Mouse (Mus musculus) spleen, adult 2 months (tissue): ENCODE measurements around the gene Map1lc3a. TPM values are rescaled to one million over a fixed set of nuclear protein-coding genes. Genes with fewer than 3 reads are reported as not detected.
A peak's percentile ranks its signal among the peaks of the same experiment; 100 is the strongest.

Source experiments
- DNase-seq, 2 experiments: peaks; one replicate each; pipeline versions ENCODE4 v3.0.0 to v3.0.0-alpha.2; 2012 to 2021; ENCODE audit warnings: low spot score in 2 of 2, low read depth in 1 of 2
- H3K27ac ChIP-seq: fragments of 200-500 bp; 2 replicates; pipeline ENCODE4 v1.5.1; 2012; ENCODE audit warnings: low read length, inconsistent platforms; ENCODE audit not compliant: insufficient read depth
- H3K27me3 ChIP-seq: fragments of 200-500 bp; 2 replicates; pipeline ENCODE4 v1.6.1; 2012; ENCODE audit warnings: mild to moderate bottlenecking, moderate library complexity, low read length, inconsistent platforms; ENCODE audit not compliant: control insufficient read depth, insufficient read depth
- H3K36me3 ChIP-seq: fragments of 200-500 bp; 2 replicates; pipeline ENCODE4 v1.6.1; 2012; ENCODE audit warnings: mild to moderate bottlenecking, low read length, inconsistent platforms; ENCODE audit not compliant: control insufficient read depth, insufficient read depth
- H3K4me1 ChIP-seq: fragments of 200-500 bp; 2 replicates; pipeline ENCODE4 v1.6.1; 2011; ENCODE audit warnings: inconsistent platforms; ENCODE audit not compliant: control insufficient read depth, insufficient read depth, insufficient read length
- H3K4me3 ChIP-seq: fragments of 200-500 bp; 2 replicates; pipeline ENCODE4 v1.5.1; 2011; ENCODE audit warnings: mild to moderate bottlenecking, inconsistent platforms; ENCODE audit not compliant: insufficient read depth, insufficient read length; ENCODE audit errors: extremely low read depth
- CTCF ChIP-seq: fragments of 200-500 bp; IDR thresholded peaks from 2 replicates; pipeline ENCODE4 v1.5.1; 2011; ENCODE audit warnings: mild to moderate bottlenecking, inconsistent platforms; ENCODE audit not compliant: insufficient read depth, insufficient read length, insufficient replicate concordance; ENCODE audit errors: extremely low read depth
- POLR2A ChIP-seq: fragments of 200-500 bp; IDR thresholded peaks from 2 replicates; pipeline ENCODE4 v1.6.1; 2011; ENCODE audit warnings: low read depth, low read length, inconsistent platforms
- WGBS: fragments of 180-500 bp; shearing (Covaris S2); methylation state at CpG from one replicate; pipeline ENCODE4 v1.1.7; 2018; 5-methylcytosine and 5-hydroxymethylcytosine counted together
- polyA plus RNA-seq: library from polyadenylated mRNA; depleted of rRNA; stranded (reverse); fragments of >200 nt; gene quantifications from 2 replicates; pipeline ENCODE4 v1.2.3, GENCODE M21; 2012

Map1lc3a gene
- polyA plus RNA-seq, 1 experiment, result 42.7 TPM

- Histone ChIP-seq H3K27me3 (no peaks in the 10 kb centered on the region; the same call in 1 of the 2 replicates), H3K36me3 (peaks cover 2% of the 10 kb centered on the region; the same call in 1 of the 2 replicates), H3K4me1 (peaks cover 8% of the 10 kb centered on the region), H3K4me3 (no peak overlapping the region), H3K27ac (no peak overlapping the region)
- TF ChIP-seq CTCF (no peak), POLR2A (no peak)
- DNase-seq, result no peak
- 92% methylated on average over 8 of the region's 8 CpGs for WGBS
These were observed 2.5 kb upstream of the Map1lc3a start for GRCm38 (mm10) chr2:155273603-155274002.

GRCm38 (mm10) chr2:155276621-155277175, 601 bp downstream of the Map1lc3a start:
- Histone ChIP-seq H3K4me1 (peaks cover 8% of the 10 kb centered on the region), H3K27me3 (no peaks in the 10 kb centered on the region; the same call in 1 of the 2 replicates), H3K27ac (peak overlapping the region; percentile 40), H3K4me3 (peak overlapping the region; percentile 83), H3K36me3 (peaks cover 2% of the 10 kb centered on the region; the same call in 1 of the 2 replicates)
- DNase-seq, result peak; percentile 22 to 41
- WGBS, result 2% methylated on average over 49 of the region's 49 CpGs
- TF ChIP-seq POLR2A, result no peak
- TF ChIP-seq CTCF, result no peak

- no peak for DNase-seq
- Histone ChIP-seq H3K4me1 (peaks cover 8% of the 10 kb centered on the region), H3K4me3 (no peak overlapping the region), H3K27ac (no peak overlapping the region), H3K27me3 (no peaks in the 10 kb centered on the region; the same call in 1 of the 2 replicates), H3K36me3 (peaks cover 2% of the 10 kb centered on the region; the same call in 1 of the 2 replicates)
- 89% methylated on average over 2 of the region's 2 CpGs for WGBS
- TF ChIP-seq POLR2A (no peak), CTCF (no peak)
These were observed 1.6 kb downstream of the Map1lc3a start for GRCm38 (mm10) chr2:155277721-155278120.

- no peak for DNase-seq
- Histone ChIP-seq H3K36me3 (peaks cover 2% of the 10 kb centered on the region; the same call in 1 of the 2 replicates), H3K4me3 (no peak overlapping the region), H3K27me3 (no peaks in the 10 kb centered on the region; the same call in 1 of the 2 replicates), H3K4me1 (peaks cover 8% of the 10 kb centered on the region), H3K27ac (no peak overlapping the region)
- TF ChIP-seq POLR2A (no peak), CTCF (no peak)
- 86% methylated on average over 7 of the region's 7 CpGs for WGBS
These were observed 2.3 kb downstream of the Map1lc3a start for GRCm38 (mm10) chr2:155278361-155278760.

- Histone ChIP-seq H3K27ac (no peak overlapping the region), H3K4me3 (no peak overlapping the region), H3K27me3 (no peaks in the 10 kb centered on the region; the same call in 1 of the 2 replicates), H3K4me1 (peaks cover 8% of the 10 kb centered on the region), H3K36me3 (peaks cover 2% of the 10 kb centered on the region; the same call in 1 of the 2 replicates)
- DNase-seq, result no peak
- WGBS, result 90% methylated on average over 4 of the region's 4 CpGs
- no peak for TF ChIP-seq POLR2A
- TF ChIP-seq CTCF, result no peak
These were observed 3.1 kb downstream of the Map1lc3a start for GRCm38 (mm10) chr2:155279163-155279562.

- Histone ChIP-seq H3K36me3 (peaks cover 2% of the 10 kb centered on the region; the same call in 1 of the 2 replicates), H3K27ac (no peak overlapping the region), H3K4me3 (no peak overlapping the region), H3K27me3 (no peaks in the 10 kb centered on the region; the same call in 1 of the 2 replicates), H3K4me1 (peaks cover 8% of the 10 kb centered on the region)
- no peak for DNase-seq
- TF ChIP-seq POLR2A (no peak), CTCF (no peak)
- 93% methylated on average over 2 of the region's 2 CpGs for WGBS
These were observed 4.0 kb downstream of the Map1lc3a start for GRCm38 (mm10) chr2:155280116-155280515.

- Histone ChIP-seq H3K4me3 (no peak overlapping the region), H3K4me1 (no peaks in the 10 kb centered on the region), H3K27me3 (no peaks in the 10 kb centered on the region), H3K27ac (no peak overlapping the region), H3K36me3 (no peaks in the 10 kb centered on the region)
- no peak for TF ChIP-seq POLR2A
- TF ChIP-seq CTCF, result no peak
- DNase-seq, result no peak
- WGBS, result 90% methylated on average over 4 of the region's 4 CpGs
These were observed 7.7 kb downstream of the Map1lc3a start for GRCm38 (mm10) chr2:155283793-155284192.
